Mouse (Mus musculus) hindbrain, embryonic 16.5 days (tissue): ENCODE measurements at regions not wholly inside any gene's neighbourhood (a gene's known extent, or its start where the extent isn't known, plus 50 kb on each side); places are given as distances from the start of the nearest gene placed in this dataset.

Experiments
- ATAC-seq: fragments of 200-750 bp; cut with Nextera tagmentation; 2 replicates; pipeline ENCODE4 v1.8.0; 2017; ENCODE audit warnings: moderate TSS enrichment, moderate library complexity
- H3K27ac ChIP-seq: fragments of 300-500 bp; sonication (generic); 2 replicates; pipeline ENCODE4 v1.5.1; 2014; ENCODE audit warnings: low read depth, mild to moderate bottlenecking, control low read depth, low read length, moderate library complexity
- H3K27me3 ChIP-seq: fragments of 300-500 bp; sonication (generic); replicated peaks from 2 replicates; pipeline ENCODE4 v1.6.1; 2014; ENCODE audit warnings: low read length; ENCODE audit not compliant: control insufficient read depth, insufficient read depth
- H3K36me3 ChIP-seq: fragments of 300-500 bp; sonication (generic); 2 replicates; pipeline ENCODE4 v1.6.1; 2014; ENCODE audit warnings: mild to moderate bottlenecking, low read length, moderate library complexity, mixed read lengths; ENCODE audit not compliant: control insufficient read depth, insufficient read depth
- H3K4me1 ChIP-seq: fragments of 300-500 bp; sonication (generic); 2 replicates; pipeline ENCODE4 v1.6.1; 2014; ENCODE audit warnings: low read depth, low read length; ENCODE audit not compliant: control insufficient read depth, insufficient read depth
- H3K4me2 ChIP-seq: fragments of 300-500 bp; sonication (generic); 2 replicates; pipeline ENCODE4 v1.6.1; 2014; ENCODE audit warnings: mild to moderate bottlenecking, low read length, control low read depth, moderate library complexity
- H3K4me3 ChIP-seq: fragments of 300-500 bp; sonication (generic); 2 replicates; pipeline ENCODE4 v1.5.1; 2014; ENCODE audit warnings: mild to moderate bottlenecking, low read length, control low read depth, moderate library complexity
- H3K9ac ChIP-seq: fragments of 300-500 bp; sonication (generic); 2 replicates; pipeline ENCODE4 v1.6.1; 2014; ENCODE audit warnings: low read depth, mild to moderate bottlenecking, control low read depth, low read length, moderate library complexity
- H3K9me3 ChIP-seq: fragments of 300-500 bp; sonication (generic); 2 replicates; pipeline ENCODE4 v1.6.1; 2014; ENCODE audit warnings: mild to moderate bottlenecking, low read length, moderate library complexity; ENCODE audit not compliant: control insufficient read depth
- WGBS: fragments of 180-500 bp; shearing (Covaris S2); extraction: QIAGEN DNeasy Blood & Tissue Kit; methylation state at CpG from one replicate; pipeline ENCODE4 v1.1.7; 2014; 5-methylcytosine and 5-hydroxymethylcytosine counted together

GRCm38 (mm10) chr1:185828486-185828885, 288.6 kb downstream of the Lyplal1 start:
- Histone ChIP-seq H3K9me3 (no peaks in the 10 kb centered on the region), H3K4me2 (no peak overlapping the region), H3K9ac (no peak overlapping the region), H3K4me1 (no peaks in the 10 kb centered on the region), H3K36me3 (no peaks in the 10 kb centered on the region), H3K27ac (no peak overlapping the region), H3K27me3 (no peaks in the 10 kb centered on the region), H3K4me3 (no peak overlapping the region)
- ATAC-seq = no peak
- 84% methylated on average over 6 of the region's 6 CpGs for WGBS

DNA sequence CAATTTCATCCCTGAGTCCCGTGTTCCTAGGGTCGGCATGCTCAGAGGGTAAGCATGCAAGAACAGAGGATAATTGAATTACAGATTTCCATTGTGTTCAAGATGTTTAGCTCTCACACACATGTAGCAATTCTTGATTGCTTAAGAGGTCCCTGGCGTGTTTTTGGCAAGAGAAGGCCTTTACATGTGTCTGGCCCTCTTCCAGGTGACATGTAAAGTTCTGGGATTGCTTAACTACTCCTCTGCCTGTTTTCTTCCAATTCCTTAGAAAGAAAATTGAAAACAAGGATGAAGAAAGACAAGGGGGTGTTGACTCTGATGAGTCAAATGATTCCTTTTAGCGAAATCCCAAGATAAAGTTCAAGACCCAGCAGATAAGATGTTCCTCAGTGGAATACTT, 285.1 kb downstream of the Lyplal1 start:
- Histone ChIP-seq H3K36me3 (no peaks in the 10 kb centered on the region), H3K9me3 (no peaks in the 10 kb centered on the region), H3K4me2 (no peak overlapping the region), H3K4me3 (no peak overlapping the region), H3K27me3 (no peaks in the 10 kb centered on the region), H3K9ac (no peak overlapping the region), H3K4me1 (no peaks in the 10 kb centered on the region), H3K27ac (no peak overlapping the region)
- no peak for ATAC-seq
- 82% methylated on average over 4 of the region's 4 CpGs for WGBS

DNA sequence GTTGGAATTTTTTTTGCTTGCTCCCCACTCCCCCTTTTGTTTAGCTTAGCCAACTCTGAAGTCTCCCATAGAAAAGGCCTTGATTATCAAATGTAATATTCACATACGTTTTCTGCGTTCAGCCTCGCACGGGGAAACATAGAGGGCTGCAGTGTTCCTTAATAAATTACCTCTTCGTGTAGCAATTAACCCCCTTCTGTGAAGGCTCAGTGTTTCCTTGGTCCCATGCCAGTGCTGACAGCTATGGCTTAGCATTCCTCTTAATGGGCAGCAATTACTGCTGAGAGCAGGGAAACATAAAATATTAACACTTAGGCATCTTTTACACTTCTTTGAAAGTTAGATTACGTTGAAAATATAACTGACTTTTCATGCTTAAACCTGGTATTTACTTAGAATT, 282.9 kb downstream of the Lyplal1 start:
- no peak for ATAC-seq
- Histone ChIP-seq H3K27ac (no peak overlapping the region), H3K4me2 (no peak overlapping the region), H3K27me3 (no peaks in the 10 kb centered on the region), H3K9ac (no peak overlapping the region), H3K9me3 (no peaks in the 10 kb centered on the region), H3K4me3 (no peak overlapping the region), H3K4me1 (no peaks in the 10 kb centered on the region), H3K36me3 (no peaks in the 10 kb centered on the region)
- WGBS = 17% methylated on average over 6 of the region's 6 CpGs

DNA sequence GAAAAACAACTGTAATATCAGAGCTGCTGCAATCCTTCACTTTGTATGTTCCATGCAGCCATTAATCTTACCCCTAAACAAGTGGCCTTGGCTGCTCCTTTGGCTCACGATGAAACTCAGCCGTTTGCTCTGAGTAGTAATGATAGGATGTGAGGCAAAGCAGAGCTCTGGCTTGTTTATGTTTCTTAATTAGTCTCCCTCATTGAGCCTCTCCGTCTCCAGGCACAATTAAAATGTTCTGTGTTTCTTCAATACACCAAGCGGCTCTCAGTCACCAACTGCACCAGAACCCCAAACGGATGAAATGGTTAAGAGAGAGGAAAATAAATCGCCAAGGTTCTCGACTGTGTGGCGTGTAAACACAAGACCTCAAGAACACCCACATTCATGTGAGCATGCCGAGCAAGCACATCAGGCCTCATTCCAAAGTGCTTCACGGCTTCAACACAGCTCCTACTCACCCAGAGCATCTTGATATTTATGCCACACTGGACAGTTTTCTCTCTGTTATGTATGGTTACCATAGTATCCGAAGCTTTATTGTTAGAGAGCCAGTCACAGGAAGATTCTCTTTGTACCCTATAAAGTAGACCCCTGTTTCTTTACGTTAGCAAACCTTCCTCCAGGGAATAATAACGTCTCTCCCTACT, 280.4 kb downstream of the Lyplal1 start:
- WGBS = 62% methylated on average over 13 of the region's 13 CpGs
- Histone ChIP-seq H3K4me2 (no peak overlapping the region), H3K9ac (no peak overlapping the region), H3K4me3 (no peak overlapping the region), H3K9me3 (no peaks in the 10 kb centered on the region), H3K36me3 (no peaks in the 10 kb centered on the region), H3K27me3 (no peaks in the 10 kb centered on the region), H3K4me1 (no peaks in the 10 kb centered on the region), H3K27ac (no peak overlapping the region)
- no peak for ATAC-seq

DNA sequence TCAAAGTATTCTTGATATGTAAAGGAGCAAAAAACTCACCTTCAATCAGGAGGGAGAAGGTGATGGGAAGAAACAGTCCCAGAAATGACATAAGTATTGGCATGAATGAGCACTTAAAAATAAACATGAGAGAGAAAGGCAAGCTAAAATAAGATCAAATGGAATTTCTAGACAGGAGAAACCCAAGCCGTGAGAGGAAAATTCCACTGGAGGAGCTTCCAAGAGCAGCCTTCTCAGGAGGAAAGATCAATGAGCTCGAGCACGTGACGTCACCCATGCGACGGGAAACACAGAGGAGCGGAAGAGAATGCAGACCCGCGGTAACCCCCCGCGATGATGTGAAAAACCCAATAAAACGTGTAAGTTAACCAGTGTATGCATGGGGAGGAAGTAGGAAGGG, 274.6 kb downstream of the Lyplal1 start:
- WGBS = 85% methylated on average over 12 of the region's 12 CpGs
- Histone ChIP-seq H3K27me3 (no peaks in the 10 kb centered on the region), H3K36me3 (no peaks in the 10 kb centered on the region), H3K27ac (no peak overlapping the region), H3K9me3 (no peaks in the 10 kb centered on the region), H3K4me1 (no peaks in the 10 kb centered on the region), H3K9ac (no peak overlapping the region), H3K4me2 (no peak overlapping the region), H3K4me3 (no peak overlapping the region)
- no peak for ATAC-seq

DNA sequence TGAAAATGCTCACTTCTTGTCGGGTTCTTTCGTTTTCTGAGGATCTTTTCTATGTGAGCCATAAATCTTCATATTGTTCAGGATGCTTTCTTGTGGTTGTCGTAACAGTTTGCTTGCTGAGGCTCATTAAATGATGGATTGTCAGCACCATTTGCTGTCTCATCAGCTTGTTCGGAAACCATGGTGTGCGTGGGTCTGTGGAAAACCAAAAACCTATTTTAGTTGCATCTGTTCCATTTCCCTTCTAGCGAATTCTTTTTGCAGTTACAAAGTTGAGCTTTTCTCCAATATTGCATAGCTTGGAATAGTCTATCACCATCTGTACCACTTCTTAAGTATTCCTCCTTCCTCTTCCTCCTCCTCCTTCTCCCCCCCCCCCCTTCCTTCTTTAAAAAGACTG, 269.9 kb downstream of the Lyplal1 start:
- Histone ChIP-seq H3K9ac (no peak overlapping the region), H3K4me1 (no peaks in the 10 kb centered on the region), H3K4me2 (no peak overlapping the region), H3K27ac (no peak overlapping the region), H3K36me3 (no peaks in the 10 kb centered on the region), H3K9me3 (no peaks in the 10 kb centered on the region), H3K27me3 (no peaks in the 10 kb centered on the region), H3K4me3 (no peak overlapping the region)
- no peak for ATAC-seq
- 63% methylated on average over 6 of the region's 6 CpGs for WGBS

- Histone ChIP-seq H3K27ac (no peak overlapping the region), H3K36me3 (no peaks in the 10 kb centered on the region), H3K9me3 (no peaks in the 10 kb centered on the region), H3K4me1 (no peaks in the 10 kb centered on the region), H3K4me3 (no peak overlapping the region), H3K27me3 (no peaks in the 10 kb centered on the region), H3K9ac (no peak overlapping the region), H3K4me2 (no peak overlapping the region)
- no peak for ATAC-seq
Observed at GRCm38 (mm10) chr1:185850590-185850989, 266.5 kb downstream of the Lyplal1 start.

GRCm38 (mm10) chr1:185851262-185851893, 265.7 kb downstream of the Lyplal1 start:
- H3K27me3 ChIP-seq = no peaks in the 10 kb centered on the region
- 63% methylated on average over 5 of the region's 5 CpGs for WGBS
- H3K4me2 ChIP-seq = no peak overlapping the region
- H3K27ac ChIP-seq = no peak overlapping the region
- no peak overlapping the region for H3K9ac ChIP-seq
- H3K4me1 ChIP-seq = no peaks in the 10 kb centered on the region
- no peak for ATAC-seq
- H3K9me3 ChIP-seq = 0 out of 2 replicates have a peak, but pooled peaks cover 2% of the 10 kb centered on the region
- H3K36me3 ChIP-seq = no peaks in the 10 kb centered on the region
- no peak overlapping the region for H3K4me3 ChIP-seq

DNA sequence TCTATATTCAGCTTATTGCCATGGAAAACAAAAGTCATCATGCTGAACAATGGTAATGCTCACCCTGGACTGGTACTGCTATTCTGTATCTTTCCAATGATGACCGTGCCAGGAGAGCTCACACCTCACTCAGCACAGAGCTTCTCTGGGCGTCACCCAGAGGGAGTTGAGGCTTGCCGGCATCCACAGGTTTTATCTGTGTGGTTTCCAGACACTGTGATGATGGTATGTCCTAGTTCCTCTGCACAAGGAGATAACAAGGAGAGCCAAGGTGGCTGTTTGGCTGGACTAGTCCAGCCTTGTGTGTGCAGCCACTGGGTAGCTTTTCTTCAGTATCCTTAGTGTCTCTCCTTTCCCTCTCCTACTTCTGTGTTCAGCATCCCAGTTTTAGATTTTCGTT, 255.4 kb downstream of the Lyplal1 start:
- Histone ChIP-seq H3K9ac (no peak overlapping the region), H3K9me3 (no peaks in the 10 kb centered on the region), H3K4me3 (no peak overlapping the region), H3K4me2 (no peak overlapping the region), H3K4me1 (no peaks in the 10 kb centered on the region), H3K27me3 (no peaks in the 10 kb centered on the region), H3K36me3 (no peaks in the 10 kb centered on the region), H3K27ac (no peak overlapping the region)
- no peak for ATAC-seq
- 88% methylated on average over 4 of the region's 4 CpGs for WGBS
